Mouse (Mus musculus) MEL (cell line): ENCODE results near the gene AC109138.7.

Experiments
- GATA1 ChIP-seq: IDR thresholded peaks from 2 replicates; pipeline ENCODE4 v1.6.1; 2011; ENCODE audit warnings: low read depth, low read length, improper control_type of control experiment
- POLR2AphosphoS2 ChIP-seq: IDR thresholded peaks from 2 replicates; pipeline ENCODE4 v1.6.1; 2011; ENCODE audit warnings: low read length, improper control_type of control experiment
- TCF12 ChIP-seq: IDR thresholded peaks from 2 replicates; pipeline ENCODE4 v1.6.1; 2014; ENCODE audit warnings: low read depth, mild to moderate bottlenecking, inconsistent platforms, low read length, improper control_type of control experiment, moderate library complexity

GRCm38 (mm10) chr19:4196548-4196947 lies 17.6 kb upstream of the AC109138.7 start:
- TF ChIP-seq GATA1: no peak
- TF ChIP-seq POLR2AphosphoS2: no peak
- no peak for TF ChIP-seq TCF12
